Mouse (Mus musculus) ES-Bruce4 (cell line): ENCODE results near the gene Gatb.

ENCODE experiments used
- CTCF ChIP-seq: IDR thresholded peaks from one replicate; pipeline ENCODE4 v1.8.1; 2011; ENCODE audit warnings: low read depth, low read length
- EP300 ChIP-seq: IDR thresholded peaks from 2 replicates; pipeline ENCODE4 v1.6.1; 2011; ENCODE audit warnings: low read depth, low read length; ENCODE audit not compliant: insufficient read depth

- TF ChIP-seq EP300 (no peak), CTCF (no peak)
Observed at GRCm38 (mm10) chr3:85681136-85681535, 107.2 kb downstream of the Gatb start.
